Mouse (Mus musculus): ENCODE measurements at regions not wholly inside any gene's neighbourhood (a gene's known extent, or its start where the extent isn't known, plus 50 kb on each side); places are given as distances from the start of the nearest gene placed in this dataset.

- TF ChIP-seq CTCF (conservative IDR thresholded peaks at IDR 0.05 in 1 of 2, IDR thresholded peaks at IDR 0.05 in 1 of 2; ENCODE audit: low read depth in 2 of 2, low read length in 2 of 2) (no peak), MEF2A (IDR thresholded peaks at IDR 0.05; ENCODE audit: borderline replicate concordance, low read depth, low read length) (no peak), EP300 (IDR thresholded peaks at IDR 0.05; ENCODE audit: low read length) (no peak), NELFE (IDR thresholded peaks at IDR 0.05; ENCODE audit: low read depth, low read length) (no peak), MXI1 (IDR thresholded peaks at IDR 0.05; ENCODE audit: low read depth, low read length) (no peak), RCOR1 (conservative IDR thresholded peaks at IDR 0.05; ENCODE audit: low read depth, low read length) (no peak), GABPA (IDR thresholded peaks at IDR 0.05; ENCODE audit: insufficient replicate concordance, low read depth, low read length) (no peak), MAX (IDR thresholded peaks at IDR 0.05; ENCODE audit: low read length) (no peak), POLR2A (IDR thresholded peaks at IDR 0.05; ENCODE audit: low read depth, low read length) (no peak), E2F4 (IDR thresholded peaks at IDR 0.05; ENCODE audit: insufficient replicate concordance, low read depth, low read length) (no peak), ZC3H11A (IDR thresholded peaks at IDR 0.05; ENCODE audit: low read depth, low read length) (no peak), SIN3A (IDR thresholded peaks at IDR 0.05; ENCODE audit: low read length) (no peak), USF2 (conservative IDR thresholded peaks at IDR 0.05; ENCODE audit: low read depth, low read length) (no peak), JUND (conservative IDR thresholded peaks at IDR 0.05; ENCODE audit: low read depth, low read length) (no peak)
Observed at GRCm38 (mm10) chr8:100678580-100678979, 1262.3 kb upstream of the Cdh8 start.

Measured in CH12.LX (cell line).